Mouse (Mus musculus): ENCODE measurements around the gene Gm20388. TPM values are rescaled to one million over a fixed set of nuclear protein-coding genes. Genes with fewer than 3 reads are reported as not detected.

Gm20388 gene
- polyA plus RNA-seq (2015; fragmentation: Nextera tagmentation; extraction: Ambion mirVana): 7.1 TPM in 1 of 2 replicates, not detected in the other

DNA sequence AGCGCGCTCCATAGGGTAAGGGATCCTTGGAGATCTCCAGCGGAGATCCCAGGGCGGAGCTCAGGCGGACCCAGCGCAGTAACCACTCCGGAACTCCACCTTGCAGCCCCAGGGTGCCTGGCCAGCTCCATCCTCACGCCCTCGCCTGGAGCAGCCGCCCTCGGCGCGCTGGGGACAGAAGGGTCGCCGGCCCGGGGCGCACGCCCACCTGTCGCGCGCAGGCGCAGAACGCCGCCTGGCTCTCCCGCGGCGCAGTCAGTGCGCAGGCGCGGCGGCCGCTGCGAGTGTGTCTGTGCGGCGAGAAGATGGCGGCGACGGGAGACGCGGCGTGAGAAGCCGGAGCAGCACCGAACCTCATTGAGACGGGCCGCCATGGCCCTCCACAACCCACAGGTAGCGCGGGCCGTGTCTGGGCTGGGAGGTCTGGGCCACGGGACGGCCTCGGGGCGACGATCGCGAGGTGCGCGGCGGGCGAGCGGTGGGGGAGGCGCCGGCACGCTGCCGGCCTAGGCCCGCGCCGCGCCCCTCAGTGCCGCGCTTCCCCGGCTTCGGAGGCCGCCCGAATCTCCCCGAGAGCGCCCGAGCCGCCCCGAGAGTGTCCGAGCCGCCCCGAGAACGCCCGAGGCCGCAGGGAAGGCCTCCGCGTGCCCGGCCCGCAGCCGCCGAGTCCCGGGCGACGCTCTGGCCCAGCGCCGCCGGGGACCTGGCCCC is at the start of gene Gm20388:
Gene Gm20388, plus strand, starts transcription at position 295 of the 711 bp plus-strand sequence.
- Histone ChIP-seq H3K36me3 (no peaks in the 10 kb centered on the region), H3K9ac (peak within 1 kb of the TSS; percentile 95), H3K9me3 (no peaks in the 10 kb centered on the region), H3K27me3 (peaks cover 5% of the 10 kb centered on the region; the same call in 1 of the 2 replicates), H3K4me2 (peak within 1 kb of the TSS; percentile 93), H3K4me3 (peak within 1 kb of the TSS; percentile 81), H3K4me1 (peaks cover 42% of the 10 kb centered on the region), H3K27ac (peak within 1 kb of the TSS; percentile 93)
- peak; percentile 89 for ATAC-seq (ENCODE audit: insufficient number of reproducible peaks, insufficient read depth, low FRiP score, low TSS enrichment, low read depth)
- WGBS: under 1% methylated on average over 83 of the region's 97 CpGs

DNA sequence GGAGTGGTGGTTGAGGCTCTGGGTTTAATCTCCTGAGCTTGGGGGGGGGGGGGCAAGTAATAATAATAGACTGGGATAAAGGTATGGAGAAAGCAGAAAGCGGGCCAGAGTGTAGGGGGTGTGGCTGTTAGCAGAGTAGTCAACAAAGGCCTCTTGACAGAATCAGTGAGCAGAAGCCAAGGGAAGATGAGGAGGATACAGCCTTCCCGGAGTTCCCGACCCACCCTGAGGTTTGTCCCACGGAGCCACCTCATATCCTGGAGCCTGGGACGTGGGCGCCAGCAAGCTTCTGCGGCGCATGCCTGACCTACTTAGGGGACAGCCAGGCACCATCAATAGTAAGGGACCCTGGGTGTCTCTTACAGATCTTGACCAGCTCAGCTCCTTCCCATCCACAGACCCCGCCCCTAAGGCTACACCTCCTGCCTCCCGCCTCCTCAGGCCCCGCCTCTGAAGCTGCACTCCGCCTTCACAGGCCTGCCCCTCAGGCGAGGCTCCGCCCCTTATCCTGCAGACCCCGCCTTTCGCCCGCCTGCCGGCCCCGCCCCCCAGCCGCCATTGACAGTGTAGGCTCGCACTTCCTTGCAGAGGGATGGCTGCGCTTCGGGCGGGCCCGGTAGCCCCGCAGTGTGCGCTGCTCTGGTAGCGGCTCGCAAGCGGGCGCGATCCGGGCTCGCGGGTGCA is 48.8 kb upstream of the Gm20388 start, which contains the start of gene Klhl36:
Gene Klhl36, plus strand, starts transcription at position 561 of the 684 bp plus-strand sequence.
- H3K27ac ChIP-seq: peak within 1 kb of the TSS; percentile 49; the same call in 1 of the 2 replicates
- peak; percentile 90 for ATAC-seq (ENCODE audit: insufficient number of reproducible peaks, insufficient read depth, low FRiP score, low TSS enrichment, low read depth)
- peak within 1 kb of the TSS; percentile 91 for H3K4me2 ChIP-seq
- H3K36me3 ChIP-seq: no peaks in the 10 kb centered on the region
- peak within 1 kb of the TSS; percentile 76 for H3K4me3 ChIP-seq
- H3K4me1 ChIP-seq: peaks cover 15% of the 10 kb centered on the region
- WGBS: under 1% methylated on average over 35 of the region's 35 CpGs
- no peaks in the 10 kb centered on the region for H3K9me3 ChIP-seq
- H3K27me3 ChIP-seq: peaks cover 40% of the 10 kb centered on the region
- peak within 1 kb of the TSS; percentile 81 for H3K9ac ChIP-seq

DNA sequence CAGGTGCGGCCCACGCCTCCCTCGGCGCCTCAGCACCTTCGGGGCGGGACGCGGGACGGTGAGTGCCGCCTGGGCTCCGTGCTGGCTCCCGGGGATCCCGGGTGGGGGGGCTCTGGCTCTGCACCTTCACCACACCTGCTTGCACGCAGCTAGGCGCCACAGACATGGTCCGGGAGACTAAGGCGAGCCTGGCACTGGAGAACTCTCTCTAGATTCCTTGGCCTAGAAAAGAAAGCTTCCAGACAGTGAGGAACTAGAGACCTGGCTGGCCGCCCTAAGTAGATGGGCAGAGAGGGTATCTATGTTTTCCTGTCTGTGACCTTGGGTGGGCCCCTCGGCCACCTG is 48.3 kb upstream of the Gm20388 start:
- peak overlapping the region; percentile 81 for H3K9ac ChIP-seq
- H3K27ac ChIP-seq: peak overlapping the region; percentile 49; the same call in 1 of the 2 replicates
- peak; percentile 61; the same call in 1 of the 2 replicates for ATAC-seq (ENCODE audit: insufficient number of reproducible peaks, insufficient read depth, low FRiP score, low TSS enrichment, low read depth)
- 1% methylated on average over 19 of the region's 19 CpGs for WGBS
- H3K4me2 ChIP-seq: peak overlapping the region; percentile 91
- H3K27me3 ChIP-seq: peaks cover 40% of the 10 kb centered on the region
- H3K9me3 ChIP-seq: no peaks in the 10 kb centered on the region
- peaks cover 15% of the 10 kb centered on the region for H3K4me1 ChIP-seq
- H3K36me3 ChIP-seq: no peaks in the 10 kb centered on the region
- H3K4me3 ChIP-seq: peak overlapping the region; percentile 76

DNA sequence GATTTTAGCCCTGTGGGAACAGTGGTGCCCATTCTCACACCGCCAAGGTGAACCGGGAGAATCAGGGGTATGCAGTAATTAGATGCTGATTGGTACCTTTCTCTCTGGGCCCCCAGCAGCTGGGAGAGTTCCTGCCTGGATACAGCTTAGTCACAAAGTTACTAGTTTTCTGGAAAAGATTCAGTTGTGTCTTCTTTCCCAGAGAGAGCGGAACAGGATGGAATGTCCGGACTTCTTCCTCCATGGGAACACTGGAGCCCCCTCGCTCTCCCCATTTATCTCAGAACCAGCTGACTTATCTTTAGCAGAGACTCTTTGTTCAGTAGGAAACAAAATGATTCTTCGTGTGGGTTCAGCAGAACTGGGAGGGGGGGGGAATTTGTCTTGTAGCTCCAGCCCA is 47.9 kb upstream of the Gm20388 start:
- Histone ChIP-seq H3K27ac (no peak overlapping the region), H3K4me2 (peak overlapping the region; percentile 91)
- WGBS: 12% methylated on average over 6 of the region's 6 CpGs

DNA sequence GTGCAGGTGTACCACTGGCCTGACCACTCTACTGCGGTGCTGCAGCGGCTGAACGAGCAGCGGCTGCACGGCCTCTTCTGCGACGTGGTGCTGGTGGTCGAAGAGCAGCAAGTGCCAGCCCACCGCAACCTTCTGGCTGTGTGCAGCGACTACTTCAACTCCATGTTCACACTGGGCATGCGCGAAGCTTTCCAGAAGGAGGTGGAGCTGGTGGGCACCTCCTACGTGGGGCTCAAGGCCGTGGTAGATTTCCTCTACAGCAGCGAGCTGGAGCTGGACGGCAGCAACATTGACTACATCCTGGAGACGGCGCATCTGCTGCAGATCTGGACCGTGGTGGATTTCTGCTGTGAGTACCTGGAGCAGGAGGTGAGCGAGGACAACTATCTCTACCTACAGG is 41.0 kb upstream of the Gm20388 start:
- no peaks in the 10 kb centered on the region for H3K4me1 ChIP-seq
- no peaks in the 10 kb centered on the region; the same call in 1 of the 2 replicates for H3K27me3 ChIP-seq
- H3K9me3 ChIP-seq: peaks cover 9% of the 10 kb centered on the region
- no peak overlapping the region for H3K27ac ChIP-seq
- peaks cover 33% of the 10 kb centered on the region for H3K36me3 ChIP-seq
- 85% methylated on average over 20 of the region's 20 CpGs for WGBS
- no peak overlapping the region for H3K4me2 ChIP-seq
- ATAC-seq (ENCODE audit: insufficient number of reproducible peaks, insufficient read depth, low FRiP score, low TSS enrichment, low read depth): no peak
- H3K4me3 ChIP-seq: no peak overlapping the region
- no peak overlapping the region for H3K9ac ChIP-seq

More for the DNA sequence above, 47.9 kb upstream of the Gm20388 start:
- peaks cover 40% of the 10 kb centered on the region for H3K27me3 ChIP-seq
- peak overlapping the region; percentile 81 for H3K9ac ChIP-seq
- no peaks in the 10 kb centered on the region for H3K36me3 ChIP-seq
- peaks cover 15% of the 10 kb centered on the region for H3K4me1 ChIP-seq
- peak overlapping the region; percentile 76 for H3K4me3 ChIP-seq
- no peak for ATAC-seq (ENCODE audit: insufficient number of reproducible peaks, insufficient read depth, low FRiP score, low TSS enrichment, low read depth)
- H3K9me3 ChIP-seq: no peaks in the 10 kb centered on the region

DNA sequence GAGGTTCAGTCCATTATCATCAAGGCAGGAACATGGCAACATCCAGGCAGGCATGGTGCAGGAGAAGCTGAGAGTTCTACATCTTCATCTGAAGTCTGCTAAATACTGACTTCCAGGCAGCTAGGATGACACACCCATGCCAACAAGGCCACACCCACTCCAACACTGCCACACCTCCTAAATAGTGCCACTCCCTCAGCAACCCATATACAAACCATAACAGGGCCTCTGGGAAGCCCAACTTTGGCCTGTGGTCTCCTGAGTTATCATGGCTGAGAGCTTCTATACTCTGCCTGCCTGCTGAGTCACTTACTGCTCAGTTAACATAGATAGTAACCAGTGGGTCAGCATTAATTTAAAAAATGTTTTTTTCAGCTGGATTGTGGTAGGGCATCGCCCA is 37.5 kb upstream of the Gm20388 start:
- no peak overlapping the region for H3K4me2 ChIP-seq
- WGBS: 96% methylated on average over 1 of the region's 1 CpGs
- peaks cover 49% of the 10 kb centered on the region for H3K36me3 ChIP-seq
- H3K4me1 ChIP-seq: no peaks in the 10 kb centered on the region
- peaks cover 9% of the 10 kb centered on the region for H3K9me3 ChIP-seq
- H3K4me3 ChIP-seq: no peak overlapping the region
- no peak overlapping the region for H3K27ac ChIP-seq
- H3K9ac ChIP-seq: no peak overlapping the region
- ATAC-seq (ENCODE audit: insufficient number of reproducible peaks, insufficient read depth, low FRiP score, low TSS enrichment, low read depth): no peak
- H3K27me3 ChIP-seq: peaks cover 2% of the 10 kb centered on the region

GRCm38 (mm10) chr8:119881301-119881700 is 29.3 kb upstream of the Gm20388 start:
- H3K27me3 ChIP-seq: peaks cover 42% of the 10 kb centered on the region
- H3K4me2 ChIP-seq: no peak overlapping the region
- 46% methylated on average over 6 of the region's 6 CpGs for WGBS
- H3K4me3 ChIP-seq: no peak overlapping the region
- no peaks in the 10 kb centered on the region for H3K9me3 ChIP-seq
- H3K4me1 ChIP-seq: peaks cover 15% of the 10 kb centered on the region
- no peak overlapping the region for H3K9ac ChIP-seq
- no peak overlapping the region for H3K27ac ChIP-seq
- peaks cover 9% of the 10 kb centered on the region for H3K36me3 ChIP-seq
- no peak for ATAC-seq (ENCODE audit: insufficient number of reproducible peaks, insufficient read depth, low FRiP score, low TSS enrichment, low read depth)

- Histone ChIP-seq H3K27ac (no peak overlapping the region), H3K27me3 (peaks cover 42% of the 10 kb centered on the region), H3K4me1 (peaks cover 15% of the 10 kb centered on the region), H3K9ac (no peak overlapping the region), H3K9me3 (no peaks in the 10 kb centered on the region), H3K4me3 (no peak overlapping the region), H3K4me2 (no peak overlapping the region), H3K36me3 (0 out of 2 replicates have a peak, but pooled peaks cover 3% of the 10 kb centered on the region)
- ATAC-seq (ENCODE audit: insufficient number of reproducible peaks, insufficient read depth, low FRiP score, low TSS enrichment, low read depth): no peak
- 60% methylated on average over 8 of the region's 8 CpGs for WGBS
These were observed 28.7 kb upstream of the Gm20388 start for GRCm38 (mm10) chr8:119881917-119882316.

DNA sequence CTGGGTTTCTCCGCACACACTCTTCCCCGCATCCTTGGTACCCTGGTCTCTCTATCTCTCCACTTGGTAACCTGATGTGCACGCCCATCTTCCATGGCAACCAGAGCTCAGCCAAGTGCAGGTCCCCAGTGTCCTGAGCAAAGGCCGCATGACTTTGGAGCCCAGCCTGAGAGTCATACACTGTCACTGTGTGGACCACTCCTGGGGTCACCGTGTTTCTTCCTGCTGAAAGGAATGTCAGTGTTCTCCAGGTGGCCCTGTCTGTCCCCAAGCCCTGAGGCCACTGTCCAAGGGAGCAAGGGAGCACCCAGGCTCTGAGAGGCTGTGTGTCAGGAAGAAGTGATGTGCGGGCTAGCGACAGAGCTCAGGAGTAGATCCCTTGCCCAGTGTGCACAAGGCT is 27.4 kb upstream of the Gm20388 start:
- H3K27me3 ChIP-seq: peaks cover 39% of the 10 kb centered on the region

DNA sequence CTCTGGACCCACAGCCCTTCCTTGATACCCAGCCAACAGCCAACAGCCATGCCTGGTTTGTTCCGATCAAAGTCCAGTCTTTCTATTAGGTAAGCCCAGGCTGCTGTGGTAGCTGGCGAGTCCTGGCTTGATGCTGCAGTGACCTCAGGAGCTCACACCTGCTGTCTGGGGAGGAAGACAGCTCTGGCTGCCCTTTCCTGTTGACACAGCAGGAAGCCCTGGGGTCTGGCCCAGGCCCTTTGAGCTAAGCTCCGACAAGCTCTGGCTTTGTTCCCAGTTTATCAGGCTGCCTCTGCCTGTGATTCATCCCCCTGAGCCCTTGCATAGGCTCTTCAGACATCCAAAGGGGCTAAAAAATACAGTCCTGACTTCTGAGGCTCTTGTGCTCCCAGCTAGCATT is 25.0 kb upstream of the Gm20388 start:
- no peak for ATAC-seq (ENCODE audit: insufficient number of reproducible peaks, insufficient read depth, low FRiP score, low TSS enrichment, low read depth)
- Histone ChIP-seq H3K27ac (no peak overlapping the region), H3K9me3 (no peaks in the 10 kb centered on the region), H3K9ac (no peak overlapping the region), H3K27me3 (peaks cover 18% of the 10 kb centered on the region), H3K4me1 (peaks cover 19% of the 10 kb centered on the region), H3K4me2 (no peak overlapping the region), H3K36me3 (no peaks in the 10 kb centered on the region), H3K4me3 (no peak overlapping the region)
- WGBS: 40% methylated on average over 3 of the region's 3 CpGs

More for the DNA sequence above, 27.4 kb upstream of the Gm20388 start:
- H3K36me3 ChIP-seq: 0 out of 2 replicates have a peak, but pooled peaks cover 2% of the 10 kb centered on the region
- 89% methylated on average over 7 of the region's 7 CpGs for WGBS
- no peaks in the 10 kb centered on the region for H3K9me3 ChIP-seq
- H3K4me1 ChIP-seq: peaks cover 19% of the 10 kb centered on the region
- ATAC-seq (ENCODE audit: insufficient number of reproducible peaks, insufficient read depth, low FRiP score, low TSS enrichment, low read depth): no peak
- no peak overlapping the region for H3K4me2 ChIP-seq
- no peak overlapping the region for H3K27ac ChIP-seq
- H3K4me3 ChIP-seq: no peak overlapping the region
- H3K9ac ChIP-seq: no peak overlapping the region

- Histone ChIP-seq H3K27ac (no peak overlapping the region), H3K4me3 (no peak overlapping the region), H3K4me2 (no peak overlapping the region), H3K4me1 (peaks cover 6% of the 10 kb centered on the region; the same call in 1 of the 2 replicates), H3K36me3 (no peaks in the 10 kb centered on the region), H3K9me3 (no peaks in the 10 kb centered on the region), H3K27me3 (peaks cover 17% of the 10 kb centered on the region), H3K9ac (no peak overlapping the region)
- ATAC-seq (ENCODE audit: insufficient number of reproducible peaks, insufficient read depth, low FRiP score, low TSS enrichment, low read depth): no peak
- WGBS: 95% methylated on average over 3 of the region's 3 CpGs
These were observed 23.5 kb upstream of the Gm20388 start for GRCm38 (mm10) chr8:119887130-119887529.
